Mouse (Mus musculus) liver, embryonic 14.5 days (tissue): ENCODE measurements around the gene Tyw1.

Experiments
- CTCF ChIP-seq: IDR thresholded peaks from 2 replicates; pipeline ENCODE4 v1.5.1; 2016; ENCODE audit warnings: antibody characterized with exemption, low read depth, control low read depth
- EP300 ChIP-seq: IDR thresholded peaks from 2 replicates; pipeline ENCODE4 v1.6.1; 2016; ENCODE audit warnings: antibody characterized with exemption, low read depth

- TF ChIP-seq CTCF, result peak; percentile 66; the same call in 1 of the 2 replicates
- no peak for TF ChIP-seq EP300
Observed at GRCm38 (mm10) chr5:130275509-130275908, 20.1 kb downstream of the Tyw1 start.
